Mouse (Mus musculus) ES-E14 (cell line): Measurements from ENCODE around the gene Sh2d2a.

Experiments
- HCFC1 ChIP-seq: IDR thresholded peaks from 2 replicates; pipeline ENCODE4 v1.6.1; 2012; ENCODE audit warnings: low read length, inconsistent platforms, borderline replicate concordance; ENCODE audit not compliant: insufficient read depth
- MAFK ChIP-seq: IDR thresholded peaks from 2 replicates; pipeline ENCODE4 v1.6.1; 2014; ENCODE audit warnings: mild to moderate bottlenecking, low read depth, low read length, inconsistent platforms; ENCODE audit not compliant: insufficient read depth
- ZC3H11A ChIP-seq: IDR thresholded peaks from 2 replicates; pipeline ENCODE4 v1.6.1; 2012; ENCODE audit warnings: low read depth, mild to moderate bottlenecking, inconsistent platforms, low read length, borderline replicate concordance
- ZNF384 ChIP-seq: IDR thresholded peaks from 2 replicates; pipeline ENCODE4 v1.6.1; 2012; ENCODE audit warnings: low read depth, low read length, inconsistent platforms

DNA sequence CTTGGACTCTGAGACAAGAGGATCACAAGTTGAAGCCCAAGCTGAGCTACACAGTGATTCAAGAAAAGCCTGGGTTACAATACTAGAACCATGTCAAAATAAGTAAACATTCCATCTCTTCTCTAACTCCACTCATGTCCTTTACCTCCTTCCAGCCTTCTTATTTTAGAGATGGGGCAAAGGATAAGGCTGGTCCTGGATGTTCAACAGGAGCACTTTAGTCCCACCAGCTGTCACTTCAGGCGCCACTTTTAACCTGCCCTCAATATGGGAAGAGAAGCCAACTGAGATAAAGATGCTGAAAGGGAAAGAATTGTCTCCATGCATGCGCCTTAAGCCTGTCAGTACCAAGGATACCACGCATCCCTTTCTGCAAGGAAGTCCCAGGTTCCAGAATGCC, 37.7 kb downstream of the Sh2d2a start:
- no peak for TF ChIP-seq ZC3H11A
- no peak for TF ChIP-seq ZNF384
- TF ChIP-seq HCFC1 = no peak
- no peak for TF ChIP-seq MAFK
